Mouse (Mus musculus): ENCODE results near the gene Fbln5. TPM values are rescaled to one million over a fixed set of nuclear protein-coding genes. Genes with fewer than 3 reads are reported as not detected.
A peak's percentile ranks its signal among the peaks of the same experiment; 100 is the strongest.

Fbln5 gene
- polyA plus RNA-seq, 1 experiment from 2014 or later, result 70.9 TPM

DNA sequence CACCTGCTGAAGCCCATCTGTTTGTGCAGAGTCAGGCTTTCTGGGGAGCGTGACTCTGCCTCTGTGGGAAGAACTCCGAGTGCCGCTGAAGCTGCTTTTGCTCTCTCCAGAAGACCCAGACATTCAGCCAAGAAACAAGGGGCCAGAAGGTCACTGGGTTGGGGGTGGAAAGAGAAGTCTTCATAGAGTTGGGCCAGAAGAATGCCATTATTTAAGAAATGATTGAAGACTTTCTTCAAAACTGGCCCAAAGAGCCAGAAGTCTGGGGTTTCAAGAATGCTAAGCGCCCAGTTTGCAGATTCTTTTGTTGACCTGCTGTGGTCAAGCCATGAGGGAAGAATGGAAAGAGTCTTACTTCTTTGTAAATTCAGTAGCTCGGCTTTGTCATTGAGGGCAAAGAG, 25.6 kb downstream of the Fbln5 start:
- ATAC-seq (ENCODE audit: low FRiP score, low TSS enrichment), result no peak

DNA sequence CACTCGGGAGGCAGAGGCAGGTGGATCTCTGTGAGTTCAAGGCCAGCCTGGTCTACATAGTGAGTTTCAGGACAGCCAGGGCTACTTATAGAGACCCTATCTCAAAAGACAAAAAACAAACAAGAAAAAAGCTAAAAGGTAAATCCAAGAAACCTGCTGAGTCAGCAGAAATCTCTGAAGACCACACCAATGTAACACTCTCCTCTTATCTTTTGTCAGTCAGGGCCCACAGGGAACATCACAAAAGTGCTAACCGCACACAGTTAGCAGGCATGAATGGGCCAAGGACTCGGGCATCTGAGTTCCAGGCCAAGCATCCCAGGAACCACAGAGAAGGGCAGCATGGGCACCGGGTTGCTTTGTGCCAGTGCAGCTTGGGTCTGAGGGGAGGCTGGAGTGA, 26.2 kb downstream of the Fbln5 start:
- no peak overlapping the region for H3K9ac ChIP-seq (ENCODE audit: low read length)
- no peak for TF ChIP-seq EP300 (optimal IDR thresholded peaks at IDR 0.05)
- no peak for TF ChIP-seq CTCF (IDR thresholded peaks at IDR 0.05; ENCODE audit: low read depth)
- no peak for ATAC-seq (ENCODE audit: low FRiP score, low TSS enrichment)

More for the DNA sequence above, 25.6 kb downstream of the Fbln5 start:
- no peak overlapping the region for H3K27ac ChIP-seq (replicated peaks)
- no peaks in the 10 kb centered on the region for H3K27me3 ChIP-seq (ENCODE audit: control insufficient read depth, insufficient read depth, low read length)
- H3K4me2 ChIP-seq (replicated peaks; ENCODE audit: low read depth), result no peak overlapping the region
- no peaks in the 10 kb centered on the region for H3K9me3 ChIP-seq (ENCODE audit: control insufficient read depth, low read length)
- no peak for DNase-seq (ENCODE audit: low spot score)
- WGBS, result 83% methylated on average over 5 of the region's 5 CpGs
- no peaks in the 10 kb centered on the region for H3K36me3 ChIP-seq (ENCODE audit: control insufficient read depth, insufficient read depth, low read length)
- no peak overlapping the region for H3K9ac ChIP-seq (ENCODE audit: low read length)
- no peak for TF ChIP-seq CTCF (IDR thresholded peaks at IDR 0.05; ENCODE audit: low read depth)
- H3K4me3 ChIP-seq (ENCODE audit: low read depth, low read length), result no peak overlapping the region
- no peaks in the 10 kb centered on the region for H3K4me1 ChIP-seq (replicated peaks; ENCODE audit: control insufficient read depth, insufficient read depth)

DNA sequence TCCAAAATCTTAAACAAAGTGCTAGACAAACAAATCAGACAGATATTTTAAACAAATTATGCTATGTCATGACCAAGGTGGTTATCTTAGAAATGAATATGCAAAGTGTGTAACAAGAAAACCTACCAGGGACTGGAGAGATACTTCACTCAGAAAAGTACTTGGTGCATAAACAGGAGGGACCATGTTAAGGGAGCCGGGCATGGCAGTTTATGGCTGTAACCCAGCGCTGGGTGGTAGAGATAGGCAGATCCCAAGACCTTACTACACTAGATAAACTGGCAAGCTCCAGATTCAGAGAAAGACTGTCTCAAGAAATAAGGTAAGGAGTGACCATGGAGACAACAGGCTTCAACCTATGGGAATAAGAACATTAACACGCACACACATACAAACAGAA, 29.1 kb downstream of the Fbln5 start:
- H3K27ac ChIP-seq (replicated peaks), result no peak overlapping the region
- no peaks in the 10 kb centered on the region for H3K9me3 ChIP-seq (ENCODE audit: control insufficient read depth, low read length)
- no peaks in the 10 kb centered on the region for H3K36me3 ChIP-seq (ENCODE audit: control insufficient read depth, insufficient read depth, low read length)
- H3K4me2 ChIP-seq (replicated peaks; ENCODE audit: low read depth), result no peak overlapping the region
- DNase-seq (ENCODE audit: low spot score), result no peak
- H3K9ac ChIP-seq (ENCODE audit: low read length), result no peak overlapping the region
- H3K4me3 ChIP-seq (ENCODE audit: low read depth, low read length), result no peak overlapping the region
- ATAC-seq (ENCODE audit: low FRiP score, low TSS enrichment), result no peak
- WGBS, result 87% methylated on average over 3 of the region's 3 CpGs
- no peak for TF ChIP-seq CTCF (IDR thresholded peaks at IDR 0.05; ENCODE audit: low read depth)
- TF ChIP-seq EP300 (optimal IDR thresholded peaks at IDR 0.05), result no peak
- no peaks in the 10 kb centered on the region for H3K4me1 ChIP-seq (replicated peaks; ENCODE audit: control insufficient read depth, insufficient read depth)
- H3K27me3 ChIP-seq (ENCODE audit: control insufficient read depth, insufficient read depth, low read length), result no peaks in the 10 kb centered on the region

More for the DNA sequence above, 26.2 kb downstream of the Fbln5 start:
- H3K4me3 ChIP-seq (ENCODE audit: low read depth, low read length), result no peak overlapping the region
- no peak overlapping the region for H3K4me2 ChIP-seq (replicated peaks; ENCODE audit: low read depth)
- WGBS, result 92% methylated on average over 4 of the region's 4 CpGs
- no peaks in the 10 kb centered on the region for H3K4me1 ChIP-seq (replicated peaks; ENCODE audit: control insufficient read depth, insufficient read depth)
- DNase-seq (ENCODE audit: low spot score), result no peak
- no peaks in the 10 kb centered on the region for H3K36me3 ChIP-seq (ENCODE audit: control insufficient read depth, insufficient read depth, low read length)
- no peaks in the 10 kb centered on the region for H3K9me3 ChIP-seq (ENCODE audit: control insufficient read depth, low read length)
- no peak overlapping the region for H3K27ac ChIP-seq (replicated peaks)
- no peaks in the 10 kb centered on the region for H3K27me3 ChIP-seq (ENCODE audit: control insufficient read depth, insufficient read depth, low read length)

DNA sequence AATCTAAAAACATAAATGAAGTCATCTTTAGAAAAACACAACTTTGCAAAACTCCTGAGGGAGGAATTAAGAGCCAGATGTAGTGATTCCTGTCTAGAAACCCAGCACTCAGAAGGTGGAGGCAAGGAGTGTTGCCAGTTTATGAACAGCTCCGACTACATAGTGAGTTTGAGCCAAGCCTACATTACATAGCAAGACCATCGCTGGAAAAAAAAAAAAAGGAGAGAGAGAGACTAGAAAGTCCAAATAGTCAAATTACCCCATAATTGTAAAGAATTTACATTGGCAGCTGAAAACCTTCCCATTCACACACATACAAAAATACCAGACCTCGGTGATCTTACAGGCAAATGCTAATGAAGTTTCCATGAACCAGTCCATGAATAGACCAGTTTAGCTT, 29.6 kb downstream of the Fbln5 start:
- TF ChIP-seq EP300 (optimal IDR thresholded peaks at IDR 0.05), result no peak
- TF ChIP-seq CTCF (IDR thresholded peaks at IDR 0.05; ENCODE audit: low read depth), result no peak
- 70% methylated on average over 3 of the region's 3 CpGs for WGBS
- Histone ChIP-seq H3K4me3 (ENCODE audit: low read depth, low read length) (no peak overlapping the region), H3K4me1 (replicated peaks; ENCODE audit: control insufficient read depth, insufficient read depth) (no peaks in the 10 kb centered on the region), H3K4me2 (replicated peaks; ENCODE audit: low read depth) (no peak overlapping the region), H3K9me3 (ENCODE audit: control insufficient read depth, low read length) (no peaks in the 10 kb centered on the region), H3K27ac (replicated peaks) (no peak overlapping the region), H3K27me3 (ENCODE audit: control insufficient read depth, insufficient read depth, low read length) (no peaks in the 10 kb centered on the region), H3K36me3 (ENCODE audit: control insufficient read depth, insufficient read depth, low read length) (no peaks in the 10 kb centered on the region), H3K9ac (ENCODE audit: low read length) (no peak overlapping the region)
- ATAC-seq (ENCODE audit: low FRiP score, low TSS enrichment) (no peak), DNase-seq (ENCODE audit: low spot score) (no peak)

DNA sequence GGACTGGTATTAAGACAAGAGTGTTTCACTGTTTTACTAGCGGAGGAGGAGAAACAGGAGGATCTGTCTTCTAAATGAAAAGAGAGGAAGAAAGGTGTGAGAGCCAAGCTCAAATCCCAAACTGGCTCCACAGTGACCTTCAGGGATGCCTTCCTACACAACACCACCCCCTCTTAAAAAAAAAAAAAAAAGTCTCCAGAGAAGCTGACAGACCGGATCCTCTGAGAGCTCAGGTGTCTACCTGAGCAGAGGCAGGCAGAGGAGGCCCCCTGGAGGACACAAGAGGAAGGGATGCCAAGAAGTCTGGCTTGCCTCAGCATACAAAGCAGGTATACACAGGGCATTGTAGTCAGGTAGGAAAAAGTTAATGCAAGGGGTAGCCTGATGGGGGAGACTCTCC, 36.1 kb downstream of the Fbln5 start:
- no peak overlapping the region for H3K4me2 ChIP-seq (replicated peaks; ENCODE audit: low read depth)
- H3K27ac ChIP-seq (replicated peaks), result no peak overlapping the region
- peak; percentile 86 for ATAC-seq (ENCODE audit: low FRiP score, low TSS enrichment)
- no peak overlapping the region for H3K4me3 ChIP-seq (ENCODE audit: low read depth, low read length)
- peak; percentile 73 for TF ChIP-seq CTCF (IDR thresholded peaks at IDR 0.05; ENCODE audit: low read depth)
- no peak for TF ChIP-seq EP300 (optimal IDR thresholded peaks at IDR 0.05)
- no peaks in the 10 kb centered on the region for H3K4me1 ChIP-seq (replicated peaks; ENCODE audit: control insufficient read depth, insufficient read depth)
- peak; percentile 47 for DNase-seq (ENCODE audit: low spot score)
- H3K9me3 ChIP-seq (ENCODE audit: control insufficient read depth, low read length), result no peaks in the 10 kb centered on the region
- no peak overlapping the region for H3K9ac ChIP-seq (ENCODE audit: low read length)
- no peaks in the 10 kb centered on the region for H3K36me3 ChIP-seq (ENCODE audit: control insufficient read depth, insufficient read depth, low read length)
- no peaks in the 10 kb centered on the region for H3K27me3 ChIP-seq (ENCODE audit: control insufficient read depth, insufficient read depth, low read length)
- WGBS, result 41% methylated on average over 2 of the region's 2 CpGs

DNA sequence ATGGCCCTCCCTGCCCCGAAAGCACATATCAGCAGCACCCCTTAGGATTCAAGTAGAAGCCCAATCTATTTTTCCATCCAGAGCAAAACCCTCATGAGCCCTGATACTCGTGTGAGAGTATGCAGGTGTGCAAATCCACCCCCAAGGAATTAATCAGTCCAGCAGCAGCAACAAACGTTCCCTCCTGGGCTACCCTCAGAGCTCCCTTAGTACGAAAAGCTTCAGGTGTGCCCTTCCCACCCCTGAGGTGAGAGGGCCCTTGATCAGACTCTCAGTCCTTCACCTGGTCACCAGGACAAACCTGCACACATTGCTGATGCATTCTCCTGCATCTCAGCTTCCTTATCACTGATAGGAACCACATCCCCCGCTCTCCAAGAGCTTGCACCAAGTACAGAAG, 37.9 kb downstream of the Fbln5 start:
- Histone ChIP-seq H3K4me2 (replicated peaks; ENCODE audit: low read depth) (no peak overlapping the region), H3K36me3 (ENCODE audit: control insufficient read depth, insufficient read depth, low read length) (no peaks in the 10 kb centered on the region), H3K4me3 (ENCODE audit: low read depth, low read length) (no peak overlapping the region), H3K9me3 (ENCODE audit: control insufficient read depth, low read length) (no peaks in the 10 kb centered on the region), H3K27ac (replicated peaks) (no peak overlapping the region), H3K9ac (ENCODE audit: low read length) (no peak overlapping the region), H3K27me3 (ENCODE audit: control insufficient read depth, insufficient read depth, low read length) (no peaks in the 10 kb centered on the region), H3K4me1 (replicated peaks; ENCODE audit: control insufficient read depth, insufficient read depth) (no peaks in the 10 kb centered on the region)
- DNase-seq (ENCODE audit: low spot score) (no peak), ATAC-seq (ENCODE audit: low FRiP score, low TSS enrichment) (no peak)
- 74% methylated on average over 5 of the region's 5 CpGs for WGBS
- TF ChIP-seq CTCF (IDR thresholded peaks at IDR 0.05; ENCODE audit: low read depth) (no peak), EP300 (optimal IDR thresholded peaks at IDR 0.05) (no peak)

Data from stomach, postnatal 0 days (tissue).